In genomic region chr10:21882184-21883081, GRCm38 (mm10) we compare ENCODE assay signal across 8 mouse cellular contexts. TPM values are rescaled to one million over a fixed set of nuclear protein-coding genes. Genes with fewer than 3 reads are reported as not detected.
DNase-seq lines count a peak whose midpoint lies in the region; ATAC-seq lines count a peak whose summit lies in the region.

Sgk1 (plus strand) TSS chr10:21882184.

- peaks cover 17% of the 10 kb centered on the region for H3K27me3 ChIP-seq in intestine, embryonic 14.5 days (replicated peaks; ENCODE audit: control insufficient read depth, insufficient read depth, low read length)
- peaks cover 19% of the 10 kb centered on the region for H3K27me3 ChIP-seq in liver, embryonic 11.5 days (replicated peaks; ENCODE audit: control insufficient read depth, insufficient read depth, low read length)
- no peaks in the 10 kb centered on the region for H3K27me3 ChIP-seq in neural tube, embryonic 14.5 days (ENCODE audit: control insufficient read depth, insufficient read depth, low read length)

- peak within 1 kb of the TSS; percentile 46 for H3K4me2 ChIP-seq in intestine, embryonic 14.5 days (ENCODE audit: low read length)
- peak within 1 kb of the TSS; percentile 59 for H3K4me2 ChIP-seq in liver, embryonic 11.5 days
- peak within 1 kb of the TSS; percentile 63 for H3K4me2 ChIP-seq in neural tube, embryonic 14.5 days (ENCODE audit: low read depth, low read length)

- peaks cover 7% of the 10 kb centered on the region for H3K4me1 ChIP-seq in intestine, embryonic 14.5 days (replicated peaks; ENCODE audit: control insufficient read depth, insufficient read depth, low read length)
- 0 out of 2 replicates have a peak, but pooled peaks cover 2% of the 10 kb centered on the region for H3K4me1 ChIP-seq in liver, embryonic 11.5 days (replicated peaks; ENCODE audit: control insufficient read depth, insufficient read depth, low read length)
- H3K4me1 ChIP-seq in neural tube, embryonic 14.5 days (ENCODE audit: control insufficient read depth, insufficient read depth, low read length): peaks cover 5% of the 10 kb centered on the region; the same call in 1 of the 2 replicates

- H3K36me3 ChIP-seq in intestine, embryonic 14.5 days (ENCODE audit: control insufficient read depth, insufficient read depth, low read length): no peaks in the 10 kb centered on the region
- no peaks in the 10 kb centered on the region for H3K36me3 ChIP-seq in liver, embryonic 11.5 days (ENCODE audit: control insufficient read depth, insufficient read depth, low read length)
- no peaks in the 10 kb centered on the region for H3K36me3 ChIP-seq in neural tube, embryonic 14.5 days (ENCODE audit: control insufficient read depth, insufficient read depth, low read length)

- H3K4me3 ChIP-seq in intestine, embryonic 14.5 days (ENCODE audit: low read depth, low read length): peak within 1 kb of the TSS; percentile 20
- H3K4me3 ChIP-seq in liver, embryonic 11.5 days (ENCODE audit: low read depth, low read length): peak within 1 kb of the TSS; percentile 31
- H3K4me3 ChIP-seq in neural tube, embryonic 14.5 days (ENCODE audit: low read depth, low read length): peak within 1 kb of the TSS; percentile 52

- DNase-seq in CD4-positive, CD25-positive, alpha-beta regulatory T cell, adult 2 months (ENCODE audit: low read depth, low spot score): peak; percentile 52
- peak; percentile 24 for DNase-seq in R1 (ENCODE audit: low read depth, low spot score)
- DNase-seq in gastrocnemius, postnatal 10 days: peak; percentile 31
- DNase-seq in intestine, embryonic 14.5 days (ENCODE audit: low spot score): peak; percentile 67
- DNase-seq in liver, embryonic 11.5 days (ENCODE audit: low spot score): peak; percentile 42
- DNase-seq in c-Kit-positive CD71-positive TER-119-positive erythroid progenitor cells, embryonic 14.5 days (ENCODE audit: low spot score): no peak

- no peaks in the 10 kb centered on the region for H3K9me3 ChIP-seq in intestine, embryonic 14.5 days (ENCODE audit: control insufficient read depth, low read length)
- no peaks in the 10 kb centered on the region for H3K9me3 ChIP-seq in liver, embryonic 11.5 days (ENCODE audit: control insufficient read depth, low read length)
- no peaks in the 10 kb centered on the region for H3K9me3 ChIP-seq in neural tube, embryonic 14.5 days (ENCODE audit: control insufficient read depth, low read length)

- H3K27ac ChIP-seq in intestine, embryonic 14.5 days (ENCODE audit: low read depth): no peak within 1 kb of the TSS
- no peak within 1 kb of the TSS for H3K27ac ChIP-seq in liver, embryonic 11.5 days (ENCODE audit: low read depth, low read length)
- H3K27ac ChIP-seq in neural tube, embryonic 14.5 days (ENCODE audit: low read depth, low read length): peak within 1 kb of the TSS; percentile 88

- peak; percentile 36; the same call in 1 of the 2 replicates for ATAC-seq in common myeloid progenitor, adult 5-6 weeks (replicated peaks; ENCODE audit: low read depth, poor library complexity, severe bottlenecking)
- no peak for ATAC-seq in intestine, embryonic 14.5 days (replicated peaks; ENCODE audit: low FRiP score, low TSS enrichment, low read depth)
- ATAC-seq in liver, embryonic 11.5 days (replicated peaks; ENCODE audit: low FRiP score): no peak
- peak; percentile 94 for ATAC-seq in neural tube, embryonic 14.5 days (ENCODE audit: low read depth)

- no peak within 1 kb of the TSS for H3K9ac ChIP-seq in intestine, embryonic 14.5 days (ENCODE audit: low read length)
- no peak within 1 kb of the TSS for H3K9ac ChIP-seq in liver, embryonic 11.5 days (ENCODE audit: low read depth, low read length)
- H3K9ac ChIP-seq in neural tube, embryonic 14.5 days (replicated peaks; ENCODE audit: low read depth, low read length): peak within 1 kb of the TSS; percentile 76

- WGBS in intestine, embryonic 14.5 days: 3% methylated on average over 36 of the region's 36 CpGs
- 2% methylated on average over 36 of the region's 36 CpGs for WGBS in liver, embryonic 11.5 days
- WGBS in neural tube, embryonic 14.5 days: 2% methylated on average over 36 of the region's 36 CpGs

RNA-seq across cellular contexts. Expression of gene Sgk1, which starts in this region (rescaled TPM):
- 3.1 and 5.3 TPM in 2 replicates for total RNA-seq in common myeloid progenitor, adult 5-6 weeks (2017)
- 100 to 1,000 TPM in 1 of 2 experiments, 10 to 100 TPM in 1; 87.2 to 233 TPM for total RNA-seq in gastrocnemius, postnatal 10 days (2021)
- 27.7 and 29.6 TPM in 2 replicates for polyA plus RNA-seq in intestine, embryonic 14.5 days (2014; fragmentation: Nextera tagmentation; extraction: Ambion mirVana)
- 20.2 and 21.2 TPM in 2 replicates for polyA plus RNA-seq in liver, embryonic 11.5 days (2014; fragmentation: Nextera tagmentation; extraction: Ambion mirVana)
- polyA plus RNA-seq in neural tube, embryonic 14.5 days (2014; fragmentation: Nextera tagmentation; extraction: Ambion mirVana): 32.6 and 37.9 TPM in 2 replicates

Comparison
In these comparisons a context has a peak if more than half of its experiments do, and no peak if none do; other contexts are left out.
1. RNA of gene Sgk1 (total RNA-seq): 87.2 to 233 TPM in gastrocnemius, postnatal 10 days; 3.1 to 5.3 TPM in common myeloid progenitor, adult 5-6 weeks; every median in the first group is over 10 times any median in the second.
2. ATAC-seq: peak in common myeloid progenitor, adult 5-6 weeks (single experiment) and neural tube, embryonic 14.5 days (single experiment); none in intestine, embryonic 14.5 days (single experiment) and liver, embryonic 11.5 days (single experiment).
3. Peak in every context shown above with its lines, with median percentiles within 50 percentile points of each other: H3K4me2 ChIP-seq and H3K4me3 ChIP-seq.